Mouse (Mus musculus) lung, embryonic 15.5 days (tissue): Measurements from ENCODE around the gene Park7. TPM values are rescaled to one million over a fixed set of nuclear protein-coding genes. Genes with fewer than 3 reads are reported as not detected.

Experiments
- ATAC-seq: fragments of 200-750 bp; cut with Nextera tagmentation; 2 replicates; pipeline ENCODE4 v1.8.0; 2017; ENCODE audit warnings: moderate number of reproducible peaks, borderline replicate concordance; ENCODE audit not compliant: low FRiP score, low TSS enrichment; ENCODE audit errors: extremely low read depth
- H3K27ac ChIP-seq: fragments of 300-500 bp; sonication (generic); 2 replicates; pipeline ENCODE4 v1.5.1; 2015; ENCODE audit warnings: moderate library complexity, mild to moderate bottlenecking, inconsistent platforms
- H3K27me3 ChIP-seq: fragments of 300-500 bp; sonication (generic); 2 replicates; pipeline ENCODE4 v1.6.1; 2015; ENCODE audit warnings: inconsistent platforms
- H3K36me3 ChIP-seq: fragments of 300-500 bp; sonication (generic); 2 replicates; pipeline ENCODE4 v1.6.1; 2015; ENCODE audit warnings: inconsistent platforms
- H3K4me1 ChIP-seq: fragments of 300-500 bp; sonication (generic); 2 replicates; pipeline ENCODE4 v1.6.1; 2015; ENCODE audit warnings: inconsistent platforms
- H3K4me2 ChIP-seq: fragments of 300-500 bp; sonication (generic); 2 replicates; pipeline ENCODE4 v1.6.1; 2015; ENCODE audit warnings: inconsistent platforms, mild to moderate bottlenecking, moderate library complexity
- H3K4me3 ChIP-seq: fragments of 300-500 bp; sonication (generic); 2 replicates; pipeline ENCODE4 v1.5.1; 2015; ENCODE audit warnings: mild to moderate bottlenecking, inconsistent platforms
- H3K9ac ChIP-seq: fragments of 300-500 bp; sonication (generic); 2 replicates; pipeline ENCODE4 v1.6.1; 2015; ENCODE audit warnings: inconsistent platforms
- H3K9me3 ChIP-seq: fragments of 300-500 bp; sonication (generic); 2 replicates; pipeline ENCODE4 v1.6.1; 2016; ENCODE audit warnings: inconsistent platforms
- WGBS: fragments of 180-500 bp; shearing (Covaris S2); methylation state at CpG from one replicate; pipeline ENCODE4 v1.1.7; 2015; 5-methylcytosine and 5-hydroxymethylcytosine counted together
- polyA plus RNA-seq: library from polyadenylated mRNA; unstranded; fragments of >200 nt; fragmentation: Nextera tagmentation; extraction: Ambion mirVana; gene quantifications from 2 replicates; pipeline ENCODE4 v1.2.1, GENCODE M21; 2015

The Park7 gene
- polyA plus RNA-seq, 1 experiment from 2014 or later: 423 TPM

GRCm38 (mm10) chr4:150933503-150933902 lies 19.3 kb upstream of the Park7 start:
- H3K4me1 ChIP-seq: no peaks in the 10 kb centered on the region
- ATAC-seq: no peak
- no peak overlapping the region for H3K9ac ChIP-seq
- H3K4me2 ChIP-seq: no peak overlapping the region
- WGBS: 55% methylated on average over 1 of the region's 1 CpGs
- no peaks in the 10 kb centered on the region for H3K36me3 ChIP-seq
- H3K27ac ChIP-seq: no peak overlapping the region
- no peaks in the 10 kb centered on the region for H3K9me3 ChIP-seq
- peaks cover 5% of the 10 kb centered on the region; the same call in 1 of the 2 replicates for H3K27me3 ChIP-seq
- H3K4me3 ChIP-seq: no peak overlapping the region

GRCm38 (mm10) chr4:150927789-150928188 lies 13.6 kb upstream of the Park7 start:
- ATAC-seq: no peak
- no peaks in the 10 kb centered on the region for H3K36me3 ChIP-seq
- WGBS: 37% methylated on average over 10 of the region's 10 CpGs
- no peak overlapping the region for H3K27ac ChIP-seq
- H3K4me1 ChIP-seq: no peaks in the 10 kb centered on the region
- no peak overlapping the region for H3K4me2 ChIP-seq
- H3K4me3 ChIP-seq: no peak overlapping the region
- H3K9ac ChIP-seq: no peak overlapping the region
- H3K9me3 ChIP-seq: no peaks in the 10 kb centered on the region
- no peaks in the 10 kb centered on the region for H3K27me3 ChIP-seq

DNA sequence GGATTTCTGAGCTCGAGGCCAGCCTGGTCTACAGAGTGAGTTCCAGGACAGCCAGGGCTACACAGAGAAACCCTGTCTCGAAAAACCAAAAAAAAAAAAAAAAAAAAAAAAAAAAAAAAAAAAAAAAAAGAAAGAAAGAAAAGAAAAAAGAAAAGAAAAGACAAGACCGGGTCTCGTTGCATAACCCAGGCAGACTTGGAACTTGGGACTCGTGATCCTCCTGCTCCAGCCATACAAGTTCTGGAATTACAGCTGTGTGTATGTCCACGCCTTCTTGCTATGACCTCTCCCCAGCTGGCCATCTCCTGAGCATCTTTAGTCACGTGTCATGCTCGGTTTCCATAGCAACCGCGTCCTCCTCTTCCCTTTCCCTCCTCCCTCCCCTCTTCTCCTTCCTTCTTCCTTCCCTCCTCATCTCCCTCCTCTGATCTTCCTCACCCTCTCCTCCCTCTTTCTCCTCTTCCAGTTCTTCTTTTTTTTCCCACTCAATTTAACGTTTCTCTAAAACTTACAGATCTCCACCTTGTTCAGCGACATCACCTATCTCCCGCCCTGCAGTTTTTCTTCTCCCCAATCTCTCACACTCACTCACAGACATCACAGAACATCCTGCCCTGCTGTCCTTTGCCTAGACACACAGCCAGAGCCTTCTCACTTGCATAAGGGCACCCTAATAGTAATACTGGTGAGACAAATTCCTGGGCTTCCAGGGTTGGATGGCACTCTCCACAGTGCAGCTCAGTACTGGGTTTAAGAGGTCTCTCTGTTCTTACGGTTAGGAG lies 12.9 kb upstream of the Park7 start:
- H3K27ac ChIP-seq: no peak overlapping the region
- WGBS: 45% methylated on average over 14 of the region's 14 CpGs

DNA sequence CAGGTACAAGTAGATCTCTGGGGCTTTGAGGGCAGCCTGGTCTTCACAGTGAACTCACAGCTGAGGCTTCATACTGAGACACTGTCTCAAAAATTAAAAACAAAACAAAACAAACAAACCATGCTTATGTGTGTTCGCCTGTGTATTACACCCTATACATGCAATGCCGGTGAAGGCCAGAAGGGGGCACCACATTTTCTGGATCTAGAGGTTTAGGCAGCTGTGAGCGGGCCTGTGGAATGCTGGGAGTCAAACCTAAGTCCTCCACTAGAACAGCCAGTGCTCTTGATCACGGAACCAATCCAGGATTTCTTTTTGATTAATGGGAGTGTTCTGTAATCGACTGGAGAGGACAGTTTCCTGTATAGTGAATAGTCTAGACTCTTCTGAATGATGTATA lies 11.7 kb upstream of the Park7 start:
- Histone ChIP-seq H3K9me3 (no peaks in the 10 kb centered on the region), H3K9ac (no peak overlapping the region), H3K4me3 (no peak overlapping the region), H3K27ac (no peak overlapping the region), H3K27me3 (no peaks in the 10 kb centered on the region), H3K4me2 (no peak overlapping the region), H3K36me3 (no peaks in the 10 kb centered on the region), H3K4me1 (no peaks in the 10 kb centered on the region)
- ATAC-seq: no peak
- WGBS: 49% methylated on average over 5 of the region's 5 CpGs

More for the DNA sequence above, 12.9 kb upstream of the Park7 start:
- no peak for ATAC-seq
- Histone ChIP-seq H3K4me3 (no peak overlapping the region), H3K4me2 (no peak overlapping the region), H3K36me3 (no peaks in the 10 kb centered on the region), H3K9me3 (no peaks in the 10 kb centered on the region), H3K27me3 (no peaks in the 10 kb centered on the region), H3K9ac (no peak overlapping the region), H3K4me1 (no peaks in the 10 kb centered on the region)

GRCm38 (mm10) chr4:150924936-150925335 lies 10.7 kb upstream of the Park7 start:
- H3K9ac ChIP-seq: no peak overlapping the region
- no peak overlapping the region for H3K4me2 ChIP-seq
- no peaks in the 10 kb centered on the region for H3K36me3 ChIP-seq
- no peak for ATAC-seq
- H3K27me3 ChIP-seq: no peaks in the 10 kb centered on the region
- no peaks in the 10 kb centered on the region for H3K4me1 ChIP-seq
- no peak overlapping the region for H3K4me3 ChIP-seq
- no peaks in the 10 kb centered on the region for H3K9me3 ChIP-seq
- WGBS: 74% methylated on average over 6 of the region's 6 CpGs
- H3K27ac ChIP-seq: no peak overlapping the region

DNA sequence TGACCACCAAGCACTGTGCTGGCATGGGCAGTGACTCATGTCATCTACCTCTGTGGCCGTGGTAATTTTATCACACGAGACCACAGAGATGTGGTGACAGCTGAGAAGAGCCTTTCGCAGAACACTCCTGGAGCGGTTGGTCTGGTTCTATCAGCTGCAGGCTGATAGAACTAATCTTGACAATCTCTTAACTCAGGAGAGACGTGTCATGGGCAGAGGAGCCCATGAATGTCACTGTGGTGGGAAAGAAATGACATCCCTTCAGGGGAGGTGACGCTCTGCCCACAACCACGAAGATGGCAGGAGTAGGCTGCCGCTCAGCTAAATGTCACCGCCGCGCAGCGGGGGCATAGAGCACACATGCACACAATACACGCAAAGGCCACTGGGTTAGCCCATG lies 10.1 kb upstream of the Park7 start:
- H3K27ac ChIP-seq: no peak overlapping the region
- WGBS: 67% methylated on average over 13 of the region's 13 CpGs
- H3K4me3 ChIP-seq: no peak overlapping the region
- H3K4me1 ChIP-seq: no peaks in the 10 kb centered on the region
- no peak overlapping the region for H3K9ac ChIP-seq
- no peaks in the 10 kb centered on the region for H3K36me3 ChIP-seq
- no peaks in the 10 kb centered on the region for H3K9me3 ChIP-seq
- no peaks in the 10 kb centered on the region for H3K27me3 ChIP-seq
- no peak overlapping the region for H3K4me2 ChIP-seq
- no peak for ATAC-seq

DNA sequence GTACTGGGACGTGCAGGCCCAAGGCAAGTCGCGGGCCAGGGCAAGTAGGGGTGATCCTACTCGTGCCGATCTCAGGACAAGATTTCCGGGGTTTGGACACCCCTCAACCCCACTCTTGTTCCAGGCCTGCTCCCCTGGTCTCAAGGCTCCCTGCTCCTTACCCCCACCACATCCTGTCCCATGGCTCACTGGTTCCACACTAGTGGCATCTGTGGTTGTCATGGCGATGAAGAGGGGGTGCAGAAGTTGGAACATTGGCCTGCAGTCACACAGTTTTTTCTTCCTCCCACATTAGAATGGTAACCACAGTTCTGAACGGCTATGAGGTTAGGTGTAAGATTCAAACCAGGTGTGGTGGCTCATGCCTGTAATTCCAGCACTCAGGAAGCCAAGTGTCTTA lies 7.0 kb upstream of the Park7 start:
- no peak; the same call in 1 of the 2 replicates for ATAC-seq
- H3K9me3 ChIP-seq: no peaks in the 10 kb centered on the region
- H3K36me3 ChIP-seq: no peaks in the 10 kb centered on the region
- no peaks in the 10 kb centered on the region for H3K27me3 ChIP-seq
- H3K27ac ChIP-seq: no peak overlapping the region
- no peak overlapping the region for H3K9ac ChIP-seq
- H3K4me1 ChIP-seq: no peaks in the 10 kb centered on the region
- no peak overlapping the region for H3K4me3 ChIP-seq
- 75% methylated on average over 8 of the region's 8 CpGs for WGBS
- H3K4me2 ChIP-seq: no peak overlapping the region

- Histone ChIP-seq H3K4me3 (no peak overlapping the region), H3K9ac (no peak overlapping the region), H3K36me3 (no peaks in the 10 kb centered on the region), H3K27me3 (no peaks in the 10 kb centered on the region), H3K27ac (no peak overlapping the region), H3K9me3 (no peaks in the 10 kb centered on the region), H3K4me2 (no peak overlapping the region), H3K4me1 (peaks cover 21% of the 10 kb centered on the region)
- no peak for ATAC-seq
- WGBS: 66% methylated on average over 8 of the region's 8 CpGs
These were observed 3.2 kb upstream of the Park7 start for GRCm38 (mm10) chr4:150917336-150918027.

GRCm38 (mm10) chr4:150915181-150915906 lies 1.1 kb upstream of the Park7 start:
- H3K9ac ChIP-seq: peak overlapping the region; percentile 75
- H3K27ac ChIP-seq: peak overlapping the region; percentile 92; the same call in 1 of the 2 replicates
- ATAC-seq: no peak

DNA sequence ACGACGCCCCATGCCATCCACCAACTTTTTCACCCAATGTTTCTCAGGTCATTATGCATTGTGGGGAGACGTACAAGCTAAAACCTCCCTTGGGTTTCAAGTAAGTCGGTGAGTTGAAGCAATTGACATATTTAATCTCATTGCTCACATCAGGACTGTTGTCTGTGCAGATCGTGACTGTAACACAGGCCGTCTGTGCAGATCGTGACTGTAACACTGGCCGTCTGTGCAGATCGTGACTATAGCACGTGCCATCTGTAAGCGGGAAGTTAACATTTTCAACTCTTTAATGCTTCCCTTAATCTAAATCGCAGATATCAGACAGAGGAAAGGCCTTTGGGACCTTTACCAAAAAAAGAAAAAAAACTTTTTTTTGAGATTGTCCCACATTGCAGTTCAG lies 494 bp downstream of the Park7 start:
- Histone ChIP-seq H3K36me3 (no peaks in the 10 kb centered on the region), H3K27me3 (no peaks in the 10 kb centered on the region), H3K27ac (peak overlapping the region; percentile 92), H3K4me2 (peak overlapping the region; percentile 57), H3K9me3 (no peaks in the 10 kb centered on the region), H3K4me1 (peaks cover 29% of the 10 kb centered on the region), H3K9ac (peak overlapping the region; percentile 76), H3K4me3 (peak overlapping the region; percentile 64)
- WGBS: 11% methylated on average over 12 of the region's 12 CpGs
- ATAC-seq: no peak

More at GRCm38 (mm10) chr4:150915181-150915906, 1.1 kb upstream of the Park7 start:
- WGBS: 44% methylated on average over 10 of the region's 10 CpGs
- H3K4me3 ChIP-seq: peak overlapping the region; percentile 64
- H3K4me2 ChIP-seq: peak overlapping the region; percentile 57
- peaks cover 21% of the 10 kb centered on the region for H3K4me1 ChIP-seq
- H3K9me3 ChIP-seq: no peaks in the 10 kb centered on the region
- H3K27me3 ChIP-seq: no peaks in the 10 kb centered on the region
- H3K36me3 ChIP-seq: no peaks in the 10 kb centered on the region

DNA sequence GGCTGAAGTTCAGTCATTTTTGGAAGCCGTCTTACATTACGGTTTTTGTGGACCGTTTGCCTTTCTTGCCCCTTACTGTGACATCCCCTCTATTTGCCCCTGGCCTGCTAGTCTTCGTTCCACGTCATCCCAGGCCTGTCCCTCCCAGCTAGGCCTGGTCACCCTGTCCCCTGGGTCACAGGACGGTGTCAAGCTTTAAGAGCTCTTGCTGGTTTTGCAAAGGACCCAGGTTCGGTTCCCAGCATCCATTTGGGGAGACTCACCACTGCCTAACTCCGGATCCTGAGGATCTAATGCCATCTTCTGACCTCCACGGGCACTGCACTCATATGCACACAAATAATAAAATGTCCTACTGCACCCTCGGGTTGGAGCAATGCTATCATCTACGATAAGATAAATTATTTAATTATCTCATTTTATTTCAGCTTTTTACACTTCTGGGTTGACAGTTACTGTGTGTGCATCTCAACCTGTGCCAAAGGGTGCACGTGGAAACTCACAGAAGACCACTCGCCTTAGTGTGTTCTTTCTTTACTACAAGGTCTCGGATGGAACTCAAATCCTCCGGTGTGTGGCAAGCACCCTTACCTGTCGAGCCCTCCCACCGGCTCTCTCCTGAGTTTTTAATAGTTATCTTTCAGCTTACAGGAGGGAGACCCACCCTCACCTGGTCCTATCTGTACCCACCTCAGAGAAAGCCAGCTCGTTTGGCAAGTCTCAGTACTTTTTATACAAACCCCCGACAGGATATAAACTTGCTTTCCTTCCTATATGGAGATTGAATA lies 3.9 kb downstream of the Park7 start:
- peak overlapping the region; percentile 77 for H3K4me3 ChIP-seq
- WGBS: 83% methylated on average over 19 of the region's 19 CpGs
- H3K27ac ChIP-seq: peak overlapping the region; percentile 46
- peak overlapping the region; percentile 75 for H3K4me2 ChIP-seq
- no peaks in the 10 kb centered on the region for H3K27me3 ChIP-seq
- H3K36me3 ChIP-seq: peaks cover 19% of the 10 kb centered on the region
- peaks cover 32% of the 10 kb centered on the region for H3K4me1 ChIP-seq
- peak; percentile 2; the same call in 1 of the 2 replicates for ATAC-seq
- no peaks in the 10 kb centered on the region for H3K9me3 ChIP-seq
- H3K9ac ChIP-seq: 0 out of 2 replicates have a peak overlapping the region, but pooled peaks have one; percentile 5
